Mouse (Mus musculus) brain, embryonic 14.5 days (tissue): ENCODE data around the gene Ccnc. TPM values are rescaled to one million over a fixed set of nuclear protein-coding genes. Genes with fewer than 3 reads are reported as not detected.

Experiments used
- DNase-seq: peaks from one replicate; pipeline ENCODE4 v3.0.0-alpha.2; 2011; ENCODE audit warnings: low read depth
- CTCF ChIP-seq: fragments of 200-500 bp; IDR thresholded peaks from 2 replicates; pipeline ENCODE4 v1.5.1; 2012; ENCODE audit warnings: inconsistent platforms, mild to moderate bottlenecking, moderate library complexity, borderline replicate concordance; ENCODE audit not compliant: insufficient read depth, insufficient read length; ENCODE audit errors: extremely low read depth
- POLR2A ChIP-seq: fragments of 200-500 bp; IDR thresholded peaks from 2 replicates; pipeline ENCODE4 v1.6.1; 2012; ENCODE audit warnings: mild to moderate bottlenecking, inconsistent platforms, borderline replicate concordance; ENCODE audit not compliant: poor library complexity, insufficient read depth, insufficient read length, severe bottlenecking; ENCODE audit errors: extremely low read depth
- polyA plus RNA-seq: library from polyadenylated mRNA; depleted of rRNA; stranded (reverse); fragments of >200 nt; gene quantifications from 2 replicates; pipeline ENCODE4 v1.2.3, GENCODE M21; 2012; rRNA removed

Ccnc gene
- polyA plus RNA-seq: 27.0 and 28.5 TPM in 2 replicates

DNA sequence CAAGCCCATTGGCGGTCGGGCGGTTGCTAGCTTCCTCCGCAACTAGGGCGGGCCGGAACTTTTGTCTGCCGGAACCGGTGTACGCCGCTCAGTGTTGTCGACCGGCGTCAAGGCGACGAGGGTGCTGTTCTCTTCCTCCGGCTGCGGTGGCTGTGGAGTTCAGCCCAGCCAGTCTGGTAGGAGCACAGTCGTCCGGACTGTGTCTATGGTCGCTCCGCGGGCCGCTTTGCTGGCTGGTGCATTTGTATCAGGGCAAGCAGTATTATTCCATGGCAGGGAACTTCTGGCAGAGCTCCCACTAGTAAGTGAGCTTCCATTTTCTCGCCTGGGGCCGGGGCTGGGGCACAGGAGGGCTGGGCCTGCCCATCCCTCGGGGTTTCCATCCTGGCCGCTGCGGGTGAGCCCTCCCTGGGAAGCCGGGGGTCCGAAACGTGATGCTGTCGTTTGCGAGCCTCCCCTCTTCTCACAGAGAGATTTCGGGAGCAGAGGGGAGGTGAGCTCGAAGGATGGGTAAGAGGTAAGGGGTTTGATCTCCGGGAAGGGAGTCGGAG lies at the start of gene Ccnc:
TSS of gene Ccnc (plus strand) at position 87 of the 551 bp plus-strand sequence.
- TF ChIP-seq POLR2A (peak; percentile 68; the same call in 1 of the 2 replicates), CTCF (no peak)
- peak; percentile 98 for DNase-seq

DNA sequence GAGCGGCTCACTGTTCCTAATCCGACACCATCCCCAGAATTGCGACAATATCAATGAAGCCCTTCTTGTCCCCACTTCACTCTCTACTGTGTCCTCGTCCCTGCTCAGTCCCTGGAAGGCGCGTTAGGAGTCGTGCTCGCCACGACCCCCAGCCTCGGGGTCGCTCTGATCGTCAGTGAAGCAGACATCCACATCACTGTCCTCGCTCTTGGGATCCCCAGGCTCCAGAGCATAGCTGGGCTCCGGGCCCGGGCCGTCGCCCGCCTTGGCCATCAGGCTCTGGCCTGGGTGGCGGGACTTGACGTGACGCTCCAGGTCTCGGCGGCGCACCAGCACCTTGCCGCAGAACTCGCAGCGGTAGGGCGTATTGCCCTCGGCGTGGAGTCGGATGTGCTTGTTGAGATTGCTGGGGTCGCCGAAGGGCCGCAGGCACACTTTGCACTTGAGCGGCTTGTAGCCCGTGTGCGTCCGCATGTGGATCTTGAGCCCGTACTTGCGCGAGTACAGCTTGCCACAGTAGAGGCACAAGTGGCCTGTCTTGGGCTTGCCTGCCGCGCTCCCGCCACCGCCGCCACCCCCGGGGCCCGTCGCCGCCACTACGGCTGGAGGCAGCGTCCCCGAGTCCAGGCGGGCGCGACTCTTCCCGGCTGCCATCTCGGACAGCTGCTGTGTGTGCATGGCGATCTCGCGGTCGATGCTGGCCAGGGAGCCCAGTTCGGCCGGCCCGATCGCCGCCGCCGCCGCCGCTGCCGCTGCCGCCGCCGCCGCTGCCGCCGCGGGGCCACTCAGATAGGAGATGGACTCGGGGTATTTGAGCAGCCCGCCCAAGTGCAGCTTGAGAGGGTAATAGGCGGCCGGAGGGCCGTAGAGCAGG lies 49.2 kb upstream of the Ccnc start:
- TF ChIP-seq CTCF: no peak
- no peak for TF ChIP-seq POLR2A
- peak; percentile 62 for DNase-seq

DNA sequence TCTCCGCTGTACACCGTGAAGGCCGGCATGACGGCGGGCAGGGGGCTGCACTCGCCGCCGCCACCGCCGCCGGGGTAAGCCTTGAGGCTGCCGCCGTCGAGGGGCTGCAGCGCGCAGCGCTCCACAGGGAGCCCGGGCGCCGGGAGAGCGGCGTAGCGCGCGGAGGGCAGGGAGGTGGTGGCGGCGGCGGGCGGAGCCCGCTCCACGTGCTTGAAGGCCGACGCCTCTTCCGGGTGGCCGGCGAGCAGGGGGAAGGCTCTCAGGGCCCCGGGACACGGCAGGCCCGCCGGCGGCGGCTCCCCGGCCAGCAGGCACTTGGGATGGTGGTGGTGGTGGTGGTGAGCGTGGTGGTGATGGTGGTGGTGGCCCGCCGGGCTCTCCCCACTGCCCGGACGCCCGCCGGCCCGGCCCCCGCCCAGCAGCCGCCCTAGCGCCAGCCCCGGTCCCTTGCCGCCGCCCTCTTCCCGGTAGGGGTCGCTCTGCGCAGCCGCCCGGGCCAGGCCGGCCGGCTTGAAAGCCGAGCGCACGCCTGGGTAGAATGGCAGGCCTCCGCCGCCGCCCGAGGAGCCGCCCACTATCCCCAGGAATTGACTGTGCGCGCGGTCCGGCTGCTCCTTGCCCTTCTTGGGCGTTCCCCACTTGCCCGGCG lies 48.4 kb upstream of the Ccnc start:
- TF ChIP-seq POLR2A (no peak), CTCF (peak; percentile 34; the same call in 1 of the 2 replicates)
- DNase-seq: peak; percentile 67

DNA sequence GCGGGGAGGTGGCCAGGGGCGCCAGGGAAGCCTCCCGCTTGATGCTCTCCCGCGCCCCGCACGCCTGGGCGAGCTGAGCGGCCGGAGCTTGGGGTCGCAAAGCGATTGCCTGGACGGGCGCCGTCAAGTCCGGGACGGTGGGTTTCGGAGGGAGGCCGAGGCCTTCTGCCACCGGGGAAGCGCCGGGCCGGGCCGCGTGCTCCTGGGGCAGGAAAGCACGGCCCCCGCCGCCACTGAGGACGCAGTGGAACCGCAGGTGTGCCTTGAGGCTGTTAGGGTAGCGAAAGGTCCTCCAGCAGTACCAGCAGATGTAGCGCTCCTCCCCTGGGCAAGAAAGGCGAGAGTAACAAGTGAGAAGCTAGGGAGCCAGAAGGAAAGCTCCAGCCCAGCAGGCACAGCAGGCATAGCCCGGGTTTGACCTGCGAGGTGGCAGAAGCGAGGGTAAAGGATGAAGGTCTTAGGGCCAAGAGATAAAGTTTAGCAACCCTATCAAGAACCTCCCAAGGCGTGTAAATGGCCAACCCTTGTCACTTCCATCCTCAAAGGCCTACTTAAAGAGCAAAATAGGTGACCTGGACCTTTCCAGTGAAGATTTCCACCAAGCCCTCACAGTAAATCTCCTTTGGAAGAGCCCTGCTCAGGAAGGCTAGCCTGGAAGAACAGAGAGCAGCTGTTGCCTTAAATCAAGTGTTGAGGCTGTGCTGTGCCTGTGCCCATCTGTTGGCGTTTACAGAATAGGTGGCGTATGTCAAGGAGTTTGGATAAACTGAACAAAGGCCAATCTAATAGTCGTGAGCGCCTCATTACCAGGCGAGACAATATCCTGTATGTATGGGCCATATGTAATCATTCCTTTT lies 47.6 kb upstream of the Ccnc start:
- DNase-seq: peak; percentile 70

DNA sequence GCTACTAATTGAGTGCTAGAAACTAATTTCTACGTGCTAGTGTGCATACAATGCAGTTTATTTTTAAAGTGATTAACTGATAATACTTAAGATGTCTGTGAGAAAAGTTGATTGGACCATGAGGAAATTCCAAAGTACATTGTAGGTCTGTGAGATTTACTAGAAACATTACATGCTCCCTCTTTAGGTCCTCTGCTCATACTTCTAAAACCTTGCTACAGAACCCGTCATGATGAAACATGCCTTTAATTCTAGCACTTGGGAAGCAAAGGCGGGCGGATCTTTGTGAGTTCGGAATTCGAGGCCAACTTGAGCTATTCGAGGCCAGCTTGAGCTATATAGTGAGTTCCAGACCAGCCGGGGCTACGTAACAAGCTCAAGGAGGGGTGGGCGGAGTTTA lies 46.5 kb upstream of the Ccnc start:
- DNase-seq: peak; percentile 17
- TF ChIP-seq POLR2A: no peak
- TF ChIP-seq CTCF: no peak

More for the DNA sequence above, 47.6 kb upstream of the Ccnc start:
- TF ChIP-seq CTCF (no peak), POLR2A (no peak)

DNA sequence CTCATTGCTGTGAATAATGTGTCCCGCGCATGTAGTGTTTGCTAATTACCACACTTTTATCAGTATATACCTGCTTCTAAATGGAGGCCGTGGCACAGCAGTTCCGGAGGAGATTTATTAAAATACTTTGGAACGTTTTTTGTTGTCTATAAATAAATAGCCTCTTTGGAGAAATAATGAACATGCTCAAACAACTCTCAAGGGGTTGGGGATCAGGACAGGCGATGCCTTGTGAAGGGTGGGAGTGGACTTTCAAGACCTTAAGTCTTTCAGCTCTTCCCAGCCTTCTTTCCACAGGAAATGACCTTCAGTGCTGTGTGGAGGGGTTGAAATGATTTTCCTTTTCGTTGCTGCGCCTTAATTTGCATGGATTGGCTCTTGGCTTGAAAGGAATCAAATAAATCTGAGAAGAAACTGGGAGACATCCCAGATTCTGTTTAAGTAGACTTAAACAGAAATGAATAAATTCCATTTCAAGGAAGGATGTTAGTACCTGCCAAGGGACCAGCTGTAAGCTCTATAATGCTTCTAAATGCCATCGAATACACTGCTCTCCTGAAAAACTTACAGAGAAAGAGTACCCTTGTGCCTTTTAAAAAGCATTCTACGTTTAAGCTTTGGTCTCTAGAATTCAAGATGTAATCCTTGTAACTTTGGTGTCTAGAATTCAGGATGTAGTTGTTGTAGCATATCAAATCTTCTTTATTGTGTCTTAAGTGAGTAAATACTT lies 44.9 kb upstream of the Ccnc start:
- DNase-seq: peak; percentile 31
- TF ChIP-seq CTCF: no peak
- TF ChIP-seq POLR2A: no peak

DNA sequence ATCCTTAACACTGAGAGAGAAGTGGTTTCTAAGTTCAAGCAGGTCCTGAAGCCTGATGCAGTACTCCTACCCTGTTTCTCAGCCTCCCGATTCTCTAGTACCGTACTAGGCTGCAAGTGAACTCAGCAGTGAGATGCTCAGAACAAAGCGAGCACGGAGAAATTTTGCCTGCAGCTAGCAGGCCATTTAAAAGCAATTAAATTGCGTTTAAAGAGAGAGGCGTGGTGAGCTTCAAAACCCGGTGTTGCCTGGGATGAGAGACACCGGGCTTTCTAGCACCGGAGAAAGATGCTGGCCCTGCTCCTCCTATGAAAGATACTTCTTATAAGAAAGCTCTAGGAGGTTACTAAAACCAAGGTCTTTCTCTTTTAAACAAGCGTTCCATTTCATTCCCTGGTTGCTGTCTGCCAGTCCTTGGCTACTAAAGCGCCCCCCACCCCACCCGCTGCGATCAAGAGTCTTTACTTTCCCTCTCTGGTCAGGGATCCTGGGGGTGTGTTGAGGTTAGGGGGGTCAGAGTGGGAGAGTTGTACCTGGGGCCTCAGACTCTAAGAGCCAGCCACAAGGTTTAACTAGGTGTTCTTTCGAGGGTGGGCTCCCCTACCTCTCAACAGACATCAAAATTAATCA lies 43.0 kb upstream of the Ccnc start:
- DNase-seq: peak; percentile 59
- TF ChIP-seq CTCF: no peak

DNA sequence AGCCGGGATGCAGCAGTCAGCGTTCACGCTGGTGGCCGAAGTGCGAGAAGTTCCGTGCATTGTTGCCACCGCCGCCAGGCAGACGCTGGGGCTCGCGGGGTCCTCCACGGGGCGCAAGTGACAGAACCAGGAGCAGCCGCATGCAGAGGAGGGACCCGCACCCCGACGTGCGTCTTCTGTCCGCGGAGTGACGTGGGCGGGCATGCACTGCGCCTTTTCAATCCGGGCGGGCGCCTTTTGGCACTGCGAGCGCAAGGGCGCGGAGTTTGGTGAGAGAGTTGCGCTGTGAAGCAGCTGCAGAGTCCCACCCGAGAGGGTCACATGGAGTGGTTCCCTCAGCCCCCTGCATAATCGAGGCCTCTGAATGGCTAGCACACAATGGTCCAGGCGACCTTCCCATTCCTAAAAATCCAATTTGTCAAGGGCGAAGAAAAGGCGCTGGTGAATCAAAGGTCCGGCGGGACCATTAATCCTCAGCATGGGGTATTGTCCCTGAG lies 41.9 kb upstream of the Ccnc start, which contains the start of gene Prdm13:
TSS of gene Prdm13 (minus strand) at position 369 of the 497 bp plus-strand sequence.
- TF ChIP-seq CTCF (no peak), POLR2A (no peak)
- DNase-seq: peak; percentile 59

DNA sequence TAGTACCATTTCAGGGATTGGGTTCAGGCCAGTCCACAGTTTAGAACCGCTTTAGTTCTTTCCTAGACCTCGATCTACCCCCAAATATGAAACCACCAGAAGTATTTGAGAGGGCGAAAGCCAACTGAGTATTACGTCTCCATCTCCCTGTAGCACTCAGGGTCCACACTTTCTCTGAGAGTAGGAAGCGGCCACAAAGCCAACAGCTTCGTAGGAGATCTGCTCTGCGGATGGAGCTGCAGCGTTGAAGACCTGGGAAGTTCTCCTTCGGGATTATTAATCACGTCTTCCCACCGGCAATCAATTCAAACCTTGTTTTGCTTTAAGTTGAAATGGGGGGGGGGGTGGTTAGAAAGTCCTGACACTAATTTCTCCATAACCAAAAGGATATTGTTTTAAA lies 41.1 kb upstream of the Ccnc start:
- no peak for TF ChIP-seq POLR2A
- TF ChIP-seq CTCF: no peak
- DNase-seq: peak; percentile 32

DNA sequence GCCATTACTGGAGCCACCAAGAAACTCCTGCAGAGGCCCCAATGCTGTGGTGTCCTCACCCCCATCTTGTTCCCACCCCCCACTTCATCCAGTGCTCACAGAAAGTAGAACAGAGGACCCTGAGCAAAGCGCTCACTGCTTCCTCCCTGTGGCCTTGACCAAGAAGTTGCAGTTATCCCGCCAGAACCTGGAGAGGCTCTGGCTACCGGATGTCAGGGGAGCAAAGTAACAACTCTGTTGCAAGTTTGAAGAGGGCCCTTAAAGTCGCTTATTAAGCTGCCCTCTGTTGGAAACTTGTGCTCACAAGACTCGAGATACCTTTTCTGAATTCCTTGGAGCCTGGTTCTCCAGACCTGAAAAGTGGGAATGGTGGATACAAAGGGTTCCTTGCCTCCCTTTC lies 40.6 kb upstream of the Ccnc start:
- peak; percentile 41; the same call in 1 of the 2 replicates for TF ChIP-seq CTCF
- TF ChIP-seq POLR2A: no peak
- DNase-seq: peak; percentile 49
